18 mouse cellular contexts compared by ENCODE assay signal in the genomic region with DNA sequence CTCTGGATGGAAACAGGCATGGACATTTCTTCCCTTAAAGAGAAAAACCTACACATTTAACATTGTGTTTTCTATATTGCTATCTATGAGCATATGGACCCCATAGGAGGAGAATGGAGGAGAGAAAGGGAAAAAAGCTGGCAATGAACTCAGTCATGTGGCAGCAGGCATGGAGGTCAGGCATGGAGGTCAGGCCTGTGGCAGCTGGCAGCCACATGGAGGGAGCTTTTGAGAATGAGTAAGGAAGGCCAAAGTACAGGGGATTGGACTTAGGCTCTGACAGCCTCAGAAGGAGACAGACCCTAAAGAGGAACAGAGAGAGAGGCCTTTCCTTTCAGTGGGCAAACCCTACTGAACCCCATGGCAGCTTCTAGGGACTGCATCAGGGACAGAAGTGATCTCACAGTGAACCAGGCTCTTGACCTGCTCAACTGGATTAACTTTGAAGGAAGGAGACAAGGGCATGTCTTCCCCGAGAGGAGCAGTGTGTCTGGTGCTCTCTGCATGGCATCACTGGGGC.
DNase-seq lines count a peak whose midpoint lies in the region; ATAC-seq and TF ChIP-seq lines count a peak whose summit lies in the region.
"Had no signal": no experiment of that assay in that cellular context is flagged by ENCODE, and none has a peak within 500 bp of the region (broad histone marks: within the 10 kb centered on the region; RNA-seq: fewer than 3 reads in every experiment).

No protein-coding gene starts in this region.

- H3K4me3 ChIP-seq in liver, adult 2 months (ENCODE audit: insufficient read depth, low read depth, low read length) = no peak overlapping the region
- no peak overlapping the region for H3K4me3 ChIP-seq in liver, postnatal 0 days (ENCODE audit: low read depth, low read length)
- no peak overlapping the region for H3K4me3 ChIP-seq in limb, embryonic 11.5 days (ENCODE audit: low read depth, low read length)
- H3K4me3 ChIP-seq: forebrain, embryonic 13.5 days; heart, embryonic 10.5 days had no signal

- peak; percentile 55 for DNase-seq in liver, adult 2 months (ENCODE audit: extremely low read depth, low read depth, low spot score)
- DNase-seq in liver, postnatal 0 days = no peak
- peak; percentile 51 for DNase-seq in adipocyte (ENCODE audit: low spot score)
- peak; percentile 30 for DNase-seq in forelimb bud, embryonic 11.5 days (ENCODE audit: low read depth, low spot score)
- DNase-seq in limb, embryonic 11.5 days (ENCODE audit: low spot score) = peak; percentile 52
- no peak for DNase-seq in ovary, postnatal 10 days (ENCODE audit: low spot score)
- no peak for DNase-seq in frontal cortex, adult 2 months (ENCODE audit: extremely low spot score in 1 of 2, low spot score in 1 of 2)
- DNase-seq: adrenal gland, adult 2 months; cerebellum, adult 9-11 months; gastrocnemius, postnatal 10 days; heart, postnatal 36 days; left cerebral cortex, postnatal 4 days; lung, adult 18-20 months; lung, postnatal 4 days; right cerebral cortex, postnatal 14 days had no signal

- 95% methylated on average over 1 of the region's 1 CpGs for WGBS in liver, adult 2 months
- 81% methylated on average over 1 of the region's 1 CpGs for WGBS in liver, postnatal 0 days (ENCODE audit: insufficient replicate concordance)
- 50% methylated on average over 1 of the region's 1 CpGs for WGBS in limb, embryonic 11.5 days

- H3K27ac ChIP-seq in liver, adult 2 months (replicated peaks; ENCODE audit: insufficient read depth, low read depth, low read length) = no peak overlapping the region
- H3K27ac ChIP-seq in liver, postnatal 0 days (ENCODE audit: low read depth) = no peak overlapping the region
- H3K27ac ChIP-seq in limb, embryonic 11.5 days (replicated peaks; ENCODE audit: low read depth, low read length) = no peak overlapping the region
- H3K27ac ChIP-seq: forebrain, embryonic 13.5 days; heart, embryonic 10.5 days had no signal

- no peaks in the 10 kb centered on the region for H3K27me3 ChIP-seq in liver, adult 2 months (ENCODE audit: control insufficient read depth, insufficient read depth, low read length)
- H3K27me3 ChIP-seq in liver, postnatal 0 days (ENCODE audit: insufficient read depth, low read length) = no peaks in the 10 kb centered on the region
- no peaks in the 10 kb centered on the region for H3K27me3 ChIP-seq in limb, embryonic 11.5 days (ENCODE audit: control insufficient read depth, insufficient read depth, low read length)
- H3K27me3 ChIP-seq: forebrain, embryonic 13.5 days had no signal

- TF ChIP-seq POLR2A in liver, adult 2 months (IDR thresholded peaks at IDR 0.05; ENCODE audit: extremely low read depth, insufficient read depth, low read length) = no peak

- ATAC-seq in liver, postnatal 0 days = no peak
- no peak for ATAC-seq in limb, embryonic 11.5 days (ENCODE audit: insufficient number of reproducible peaks, low FRiP score, low TSS enrichment, low read depth)
- ATAC-seq: forebrain, embryonic 13.5 days; inflammation-experienced regulatory T-cells, adult 6 months had no signal

- no peak for TF ChIP-seq CTCF in liver, adult 2 months (IDR thresholded peaks at IDR 0.05; ENCODE audit: low read depth, low read length)
- no peak for TF ChIP-seq CTCF in liver, postnatal 0 days (IDR thresholded peaks at IDR 0.05; ENCODE audit: low read depth)

- H3K36me3 ChIP-seq in liver, adult 2 months (ENCODE audit: control insufficient read depth, insufficient read depth, low read length) = no peaks in the 10 kb centered on the region
- H3K36me3 ChIP-seq in liver, postnatal 0 days (replicated peaks; ENCODE audit: insufficient read depth, low read length) = no peaks in the 10 kb centered on the region
- no peaks in the 10 kb centered on the region for H3K36me3 ChIP-seq in limb, embryonic 11.5 days (ENCODE audit: control insufficient read depth, insufficient read depth, low read length)
- H3K36me3 ChIP-seq: heart, embryonic 10.5 days had no signal

- H3K4me1 ChIP-seq in liver, adult 2 months (ENCODE audit: control insufficient read depth, insufficient read depth, low read length) = peaks cover 9% of the 10 kb centered on the region
- H3K4me1 ChIP-seq in liver, postnatal 0 days (ENCODE audit: insufficient read depth) = peaks cover 7% of the 10 kb centered on the region
- peaks cover 4% of the 10 kb centered on the region for H3K4me1 ChIP-seq in limb, embryonic 11.5 days (ENCODE audit: control insufficient read depth, insufficient read depth, low read length)

- TF ChIP-seq EP300 in liver, postnatal 0 days (IDR thresholded peaks at IDR 0.05; ENCODE audit: low read depth) = no peak

- H3K9ac ChIP-seq in liver, adult 2 months (ENCODE audit: low read depth, low read length) = no peak overlapping the region
- H3K9ac ChIP-seq in liver, postnatal 0 days (replicated peaks) = no peak overlapping the region
- no peak overlapping the region for H3K9ac ChIP-seq in limb, embryonic 11.5 days (ENCODE audit: low read length)
- H3K9ac ChIP-seq: forebrain, embryonic 13.5 days had no signal

- H3K4me2 ChIP-seq in liver, postnatal 0 days (ENCODE audit: low read depth, low read length) = no peak overlapping the region
- H3K4me2 ChIP-seq in limb, embryonic 11.5 days (ENCODE audit: low read depth, severe bottlenecking) = no peak overlapping the region
- H3K4me2 ChIP-seq: forebrain, embryonic 13.5 days had no signal

- H3K9me3 ChIP-seq in liver, postnatal 0 days (ENCODE audit: low read length) = no peaks in the 10 kb centered on the region
- no peaks in the 10 kb centered on the region for H3K9me3 ChIP-seq in limb, embryonic 11.5 days (ENCODE audit: control insufficient read depth, low read length)
- H3K9me3 ChIP-seq: forebrain, embryonic 13.5 days; heart, embryonic 10.5 days had no signal

- no peaks in the 10 kb centered on the region for H3K79me2 ChIP-seq in liver, adult 2 months (ENCODE audit: control insufficient read depth, insufficient read depth, low read length)

Comparison
In these comparisons a context has a peak if more than half of its experiments do, and no peak if none do; other contexts are left out.
1. DNase-seq: peak in liver, adult 2 months (single experiment), adipocyte (single experiment), forelimb bud, embryonic 11.5 days (single experiment) and limb, embryonic 11.5 days (single experiment); none in liver, postnatal 0 days (single experiment), ovary, postnatal 10 days (single experiment) and frontal cortex, adult 2 months (0 of 2).